Mouse (Mus musculus): Measurements from ENCODE around the gene Gm17304. TPM values are rescaled to one million over a fixed set of nuclear protein-coding genes. Genes with fewer than 3 reads are reported as not detected.

Gm17304 gene
- polyA plus RNA-seq (2012; ENCODE audit: low replicate concordance) = not detected in 2 replicates

GRCm38 (mm10) chr5:106608798-106609197 lies at the start of gene Gm17304:
Gene Gm17304, plus strand, starts transcription at chr5:106609098.

Other genes with a start within 250 kb of the Gm17304 start
- gene Barhl2, start 150.9 kb upstream of the Gm17304 start, polyA plus RNA-seq (2012; ENCODE audit: low replicate concordance) = not detected in 2 replicates
- 23.2 and 41.2 TPM in 2 replicates for gene Zfp644, start 88.2 kb downstream of the Gm17304 start, polyA plus RNA-seq (2012; ENCODE audit: low replicate concordance)

Data from hematopoietic multipotent progenitor cell, adult 10-12 weeks (in vitro differentiated cells).